In the genomic region with DNA sequence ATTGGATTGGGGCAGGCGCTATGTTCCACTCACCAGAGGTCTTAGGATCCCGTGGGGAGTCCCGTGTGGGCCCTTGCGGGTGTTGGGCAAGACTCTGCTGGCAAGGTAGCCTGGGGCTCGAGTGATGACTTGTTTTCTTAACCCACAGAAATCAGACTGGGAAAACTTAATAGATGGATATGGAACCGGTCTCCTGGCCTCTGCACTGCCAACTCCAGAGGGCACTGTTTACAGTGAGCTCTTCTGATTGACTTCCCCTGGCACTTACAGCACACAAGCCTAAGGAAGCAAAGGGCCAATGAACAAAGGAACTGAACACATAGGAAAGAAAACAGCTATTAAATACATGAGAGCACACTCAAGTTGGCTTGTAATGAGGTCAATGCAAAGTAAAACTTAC, we compare ENCODE assay signal across 22 mouse cellular contexts. TPM values are rescaled to one million over a fixed set of nuclear protein-coding genes. Genes with fewer than 3 reads are reported as not detected.
DNase-seq lines count a peak whose midpoint lies in the region; ATAC-seq and TF ChIP-seq lines count a peak whose summit lies in the region.
"Had no signal": no experiment of that assay in that cellular context is flagged by ENCODE, and none has a peak within 500 bp of the region (broad histone marks: within the 10 kb centered on the region; RNA-seq: fewer than 3 reads in every experiment).

No protein-coding gene starts in this region.

- no peaks in the 10 kb centered on the region for H3K27me3 ChIP-seq in lung, postnatal 0 days (replicated peaks; ENCODE audit: insufficient read depth, low read length)
- H3K27me3 ChIP-seq: forebrain, embryonic 15.5 days; heart, embryonic 12.5 days; hindbrain, embryonic 13.5 days; limb, embryonic 12.5 days; midbrain, embryonic 12.5 days; neural tube, embryonic 12.5 days had no signal

- no peak overlapping the region for H3K9ac ChIP-seq in lung, postnatal 0 days (replicated peaks; ENCODE audit: low read depth)
- H3K9ac ChIP-seq: forebrain, embryonic 15.5 days; heart, embryonic 12.5 days; hindbrain, embryonic 13.5 days; limb, embryonic 12.5 days; liver, embryonic 14.5 days; midbrain, embryonic 12.5 days; neural tube, embryonic 12.5 days had no signal

- peak; percentile 2 to 8 for DNase-seq in cerebellum, postnatal 10 days
- DNase-seq in cerebellum, adult 9-11 months = no peak
- DNase-seq in layer of hippocampus, adult 2 months (ENCODE audit: low spot score in 2 of 2) = no peak
- DNase-seq in layer of hippocampus, adult 18-20 months (ENCODE audit: low spot score in 2 of 2) = no peak
- no peak for DNase-seq in lung, postnatal 0 days (ENCODE audit: low spot score)
- DNase-seq in natural killer cell, adult 2 months (ENCODE audit: low spot score in 2 of 2) = no peak
- DNase-seq in layer of hippocampus, postnatal 36 days = no peak
- no peak for DNase-seq in gastrocnemius, adult 18-20 months (ENCODE audit: low spot score)
- DNase-seq: cerebellum, postnatal 14 days; gastrocnemius, postnatal 25 days had no signal

- ATAC-seq in lung, postnatal 0 days = no peak
- ATAC-seq: CD4-positive, CD25-positive, alpha-beta regulatory T cell, adult 4 months; forebrain, embryonic 15.5 days; inflammation-experienced regulatory T-cells, adult 6 months had no signal

- H3K4me2 ChIP-seq in lung, postnatal 0 days (replicated peaks; ENCODE audit: low read depth, low read length) = no peak overlapping the region
- H3K4me2 ChIP-seq: forebrain, embryonic 15.5 days; heart, embryonic 12.5 days; hindbrain, embryonic 13.5 days; limb, embryonic 12.5 days; midbrain, embryonic 12.5 days; neural tube, embryonic 12.5 days had no signal

- H3K27ac ChIP-seq in layer of hippocampus, adult 2 months = no peak overlapping the region
- H3K27ac ChIP-seq in lung, postnatal 0 days (ENCODE audit: low read length) = no peak overlapping the region
- H3K27ac ChIP-seq: forebrain, embryonic 15.5 days; hindbrain, embryonic 13.5 days; limb, embryonic 12.5 days; liver, embryonic 14.5 days; macrophage; midbrain, embryonic 12.5 days; neural tube, embryonic 12.5 days had no signal

- H3K4me1 ChIP-seq in lung, postnatal 0 days (ENCODE audit: insufficient read depth, low read depth, low read length) = no peaks in the 10 kb centered on the region
- H3K4me1 ChIP-seq: forebrain, embryonic 15.5 days; heart, embryonic 12.5 days; hindbrain, embryonic 13.5 days; limb, embryonic 12.5 days; midbrain, embryonic 12.5 days; neural tube, embryonic 12.5 days had no signal

- H3K9me3 ChIP-seq in lung, postnatal 0 days (ENCODE audit: low read length) = no peaks in the 10 kb centered on the region
- H3K9me3 ChIP-seq: forebrain, embryonic 15.5 days; neural tube, embryonic 12.5 days had no signal

- no peak overlapping the region for H3K4me3 ChIP-seq in layer of hippocampus, adult 2 months
- no peak overlapping the region for H3K4me3 ChIP-seq in lung, postnatal 0 days (ENCODE audit: low read depth, low read length)
- H3K4me3 ChIP-seq: forebrain, embryonic 15.5 days; heart, embryonic 12.5 days; hindbrain, embryonic 13.5 days; limb, embryonic 12.5 days; midbrain, embryonic 12.5 days; neural tube, embryonic 12.5 days had no signal

- peak; percentile 44 for TF ChIP-seq CTCF in layer of hippocampus, adult 2 months (conservative IDR thresholded peaks at IDR 0.05)
- TF ChIP-seq CTCF in lung, postnatal 0 days (IDR thresholded peaks at IDR 0.05) = peak; percentile 56

- no peak for TF ChIP-seq EP300 in lung, postnatal 0 days (IDR thresholded peaks at IDR 0.05)

- 61% methylated on average over 2 of the region's 6 CpGs for WGBS in lung, postnatal 0 days

- H3K36me3 ChIP-seq in lung, postnatal 0 days (ENCODE audit: insufficient read depth, low read length) = no peaks in the 10 kb centered on the region
- H3K36me3 ChIP-seq: forebrain, embryonic 15.5 days; G1E; heart, embryonic 12.5 days; hindbrain, embryonic 13.5 days; limb, embryonic 12.5 days; midbrain, embryonic 12.5 days; neural tube, embryonic 12.5 days had no signal

RNA-seq across cellular contexts. Expression of a gene that starts 26.2 kb away (rescaled TPM):
- total RNA-seq in layer of hippocampus, adult 2 months (2021) = 10 to 100 TPM; 11.5 to 19.0 TPM
- total RNA-seq in layer of hippocampus, adult 18-20 months (2021) = 10 to 100 TPM; 14.3 to 14.8 TPM
- 438 and 517 TPM in 2 replicates for polyA plus RNA-seq in lung, postnatal 0 days (2015; fragmentation: Nextera tagmentation; extraction: Ambion mirVana)
- 10 to 100 TPM; 14.3 to 17.4 TPM for total RNA-seq in layer of hippocampus, postnatal 36 days (2021)
- 10 to 100 TPM; 10.0 to 24.2 TPM for total RNA-seq in gastrocnemius, adult 18-20 months (2021)
- total RNA-seq: monocyte, adult 5-6 weeks had no signal
- polyA plus RNA-seq: G1E; inflammation-experienced regulatory T-cells, adult 6 months; macrophage had no signal

Comparison
In these comparisons a context has a peak if more than half of its experiments do, and no peak if none do; other contexts are left out.
1. DNase-seq: peak in cerebellum, postnatal 10 days (2 of 2); none in cerebellum, adult 9-11 months (single experiment), layer of hippocampus, adult 2 months (0 of 2), layer of hippocampus, adult 18-20 months (0 of 2), lung, postnatal 0 days (single experiment), natural killer cell, adult 2 months (0 of 2), layer of hippocampus, postnatal 36 days (0 of 2) and gastrocnemius, adult 18-20 months (single experiment).